Mouse (Mus musculus) layer of hippocampus, adult 11-12 months (tissue): ENCODE measurements at regions not wholly inside any gene's neighbourhood (a gene's known extent, or its start where the extent isn't known, plus 50 kb on each side); places are given as distances from the start of the nearest gene placed in this dataset.
A peak's percentile ranks its signal among the peaks of the same experiment; 100 is the strongest.
"Not testable (repeated sequence)": the region's sequence is repeated elsewhere in the genome, so short reads cannot be mapped to it uniquely, and the experiment has no call there.

Experiments
- DNase-seq: peaks from one replicate; pipeline ENCODE4 v3.0.0; 2022; ENCODE audit warnings: low spot score

- DNase-seq = no peak
Measured at GRCm38 (mm10) chr15:44851346-44852064, 4717.3 kb downstream of the 9330182O14Rik start.

- no peak for DNase-seq
Measured at GRCm38 (mm10) chr15:44857080-44857479, 4722.9 kb downstream of the 9330182O14Rik start.

GRCm38 (mm10) chr15:44859369-44859768, 4725.2 kb downstream of the 9330182O14Rik start:
- DNase-seq = no peak

- no peak for DNase-seq
Measured at GRCm38 (mm10) chr15:44860204-44860806, 4726.1 kb downstream of the 9330182O14Rik start.

- no peak for DNase-seq
Measured at GRCm38 (mm10) chr15:44868537-44868936, 4734.4 kb downstream of the 9330182O14Rik start.

- no peak for DNase-seq
Measured at GRCm38 (mm10) chr15:44869023-44869422, 4734.9 kb downstream of the 9330182O14Rik start.

- no peak for DNase-seq
Measured at GRCm38 (mm10) chr15:44869672-44870071, 4735.5 kb downstream of the 9330182O14Rik start.

GRCm38 (mm10) chr15:44870934-44871333, 4736.8 kb downstream of the 9330182O14Rik start:
- DNase-seq = not testable (repeated sequence)

- no peak for DNase-seq
Measured at GRCm38 (mm10) chr15:44882219-44882618, 4748.1 kb downstream of the 9330182O14Rik start.

- DNase-seq = no peak
Measured at GRCm38 (mm10) chr15:44891544-44891943, 4757.4 kb downstream of the 9330182O14Rik start.

- peak; percentile 33 for DNase-seq
Measured at GRCm38 (mm10) chr15:44896220-44896619, 4762.1 kb downstream of the 9330182O14Rik start.

- no peak for DNase-seq
Measured at GRCm38 (mm10) chr15:44897572-44897971, 4763.4 kb downstream of the 9330182O14Rik start.

- DNase-seq = no peak
Measured at GRCm38 (mm10) chr15:44907133-44907532, 4773.0 kb downstream of the 9330182O14Rik start.

GRCm38 (mm10) chr15:44913434-44913833, 4779.3 kb downstream of the 9330182O14Rik start:
- no peak for DNase-seq

GRCm38 (mm10) chr15:44915005-44915404, 4780.8 kb downstream of the 9330182O14Rik start:
- DNase-seq = no peak

GRCm38 (mm10) chr15:44916479-44916878, 4782.3 kb downstream of the 9330182O14Rik start:
- no peak for DNase-seq

- no peak for DNase-seq
Measured at GRCm38 (mm10) chr15:44924686-44925085, 4790.5 kb downstream of the 9330182O14Rik start.

- DNase-seq = no peak
Measured at GRCm38 (mm10) chr15:44927058-44927457, 4792.9 kb downstream of the 9330182O14Rik start.

- DNase-seq = no peak
Measured at GRCm38 (mm10) chr15:44948626-44949025, 4814.5 kb downstream of the 9330182O14Rik start.

GRCm38 (mm10) chr15:44950952-44951642, 4816.9 kb downstream of the 9330182O14Rik start:
- no peak for DNase-seq
